Mouse (Mus musculus) E14TG2a.4 (cell line): ENCODE measurements around the gene Fbxw13.
"Not testable (repeated sequence)": the region's sequence is repeated elsewhere in the genome, so short reads cannot be mapped to it uniquely, and the experiment has no call there.

Source experiments
- H3K27me3 ChIP-seq: 2 replicates; pipeline ENCODE4 v1.6.1; 2014; ENCODE audit warnings: low read length, control low read depth; ENCODE audit not compliant: insufficient read depth
- H3K36me3 ChIP-seq: 2 replicates; pipeline ENCODE4 v1.6.1; 2014; ENCODE audit warnings: low read length, control low read depth; ENCODE audit not compliant: insufficient read depth
- H3K4me1 ChIP-seq: replicated peaks from 2 replicates; pipeline ENCODE4 v1.6.1; 2014; ENCODE audit warnings: low read depth, low read length, control low read depth
- H3K4me3 ChIP-seq: replicated peaks from 2 replicates; pipeline ENCODE4 v1.5.1; 2014; ENCODE audit warnings: mild to moderate bottlenecking, low read length
- H3K9me3 ChIP-seq: 2 replicates; pipeline ENCODE4 v1.6.1; 2014; ENCODE audit warnings: low read length, control low read depth
- CTCF ChIP-seq: conservative IDR thresholded peaks from 2 replicates; pipeline ENCODE4 v1.5.1; 2014; ENCODE audit warnings: low read length
- NANOG ChIP-seq: IDR thresholded peaks from 2 replicates; pipeline ENCODE4 v1.6.1; 2014; ENCODE audit warnings: borderline replicate concordance, low read length, mixed read lengths
- POU5F1 ChIP-seq: IDR thresholded peaks from 2 replicates; pipeline ENCODE4 v1.6.1; 2014; ENCODE audit warnings: low read length, borderline replicate concordance

The Fbxw13 gene

GRCm38 (mm10) chr9:109140414-109140813, 55.4 kb downstream of the Fbxw13 start:
- TF ChIP-seq CTCF: peak; percentile 68
- H3K4me3 ChIP-seq, H3K4me1 ChIP-seq, H3K36me3 ChIP-seq, H3K27me3 ChIP-seq: not testable (repeated sequence)
- H3K9me3 ChIP-seq: peaks cover 20% of the 10 kb centered on the region

GRCm38 (mm10) chr9:109130076-109130475, 65.7 kb downstream of the Fbxw13 start:
- TF ChIP-seq NANOG (no peak), POU5F1 (no peak), CTCF (no peak)
- H3K27me3 ChIP-seq: no peaks in the 10 kb centered on the region
- no peaks in the 10 kb centered on the region for H3K36me3 ChIP-seq
- H3K9me3 ChIP-seq: peaks cover 13% of the 10 kb centered on the region
- no peak overlapping the region for H3K4me3 ChIP-seq
- no peaks in the 10 kb centered on the region for H3K4me1 ChIP-seq
